Mouse (Mus musculus): ENCODE results near the gene Fyn. TPM values are rescaled to one million over a fixed set of nuclear protein-coding genes. Genes with fewer than 3 reads are reported as not detected.

The Fyn gene
- polyA plus RNA-seq, 1 experiment from 2014 or later = 11.2 TPM

GRCm38 (mm10) chr10:39412826-39413620 lies 44.4 kb downstream of the Fyn start:
- H3K27ac ChIP-seq (replicated peaks) = peak overlapping the region; percentile 17; the same call in 1 of the 2 replicates
- H3K27me3 ChIP-seq (replicated peaks) = no peaks in the 10 kb centered on the region
- no peaks in the 10 kb centered on the region for H3K36me3 ChIP-seq
- peak overlapping the region; percentile 27 for H3K4me2 ChIP-seq
- ATAC-seq (ENCODE audit: extremely low read depth, insufficient number of reproducible peaks, low FRiP score, low TSS enrichment) = no peak
- no peak overlapping the region for H3K9ac ChIP-seq
- no peak overlapping the region for H3K4me3 ChIP-seq
- WGBS = 48% methylated on average over 18 of the region's 18 CpGs
- H3K9me3 ChIP-seq = no peaks in the 10 kb centered on the region
- H3K4me1 ChIP-seq = peaks cover 65% of the 10 kb centered on the region

GRCm38 (mm10) chr10:39414068-39414467 lies 45.4 kb downstream of the Fyn start:
- Histone ChIP-seq H3K27me3 (replicated peaks) (no peaks in the 10 kb centered on the region), H3K4me2 (no peak overlapping the region), H3K9ac (no peak overlapping the region), H3K27ac (replicated peaks) (no peak overlapping the region), H3K4me1 (peaks cover 69% of the 10 kb centered on the region), H3K36me3 (no peaks in the 10 kb centered on the region), H3K9me3 (no peaks in the 10 kb centered on the region), H3K4me3 (no peak overlapping the region)
- no peak for ATAC-seq (ENCODE audit: extremely low read depth, insufficient number of reproducible peaks, low FRiP score, low TSS enrichment)
- 92% methylated on average over 1 of the region's 1 CpGs for WGBS

GRCm38 (mm10) chr10:39415586-39415985 lies 46.9 kb downstream of the Fyn start:
- no peak overlapping the region for H3K4me3 ChIP-seq
- no peak overlapping the region for H3K27ac ChIP-seq (replicated peaks)
- WGBS = 51% methylated on average over 2 of the region's 2 CpGs
- no peak overlapping the region for H3K4me2 ChIP-seq
- no peaks in the 10 kb centered on the region for H3K9me3 ChIP-seq
- peaks cover 67% of the 10 kb centered on the region for H3K4me1 ChIP-seq
- H3K36me3 ChIP-seq = no peaks in the 10 kb centered on the region
- ATAC-seq (ENCODE audit: extremely low read depth, insufficient number of reproducible peaks, low FRiP score, low TSS enrichment) = no peak
- no peaks in the 10 kb centered on the region for H3K27me3 ChIP-seq (replicated peaks)
- no peak overlapping the region for H3K9ac ChIP-seq

GRCm38 (mm10) chr10:39417611-39418010 lies 49.0 kb downstream of the Fyn start:
- 45% methylated on average over 5 of the region's 5 CpGs for WGBS
- H3K4me1 ChIP-seq = peaks cover 70% of the 10 kb centered on the region

GRCm38 (mm10) chr10:39418395-39418794 lies 49.7 kb downstream of the Fyn start:
- H3K4me1 ChIP-seq = peaks cover 64% of the 10 kb centered on the region
- WGBS = 61% methylated on average over 7 of the region's 7 CpGs
- H3K9me3 ChIP-seq = no peaks in the 10 kb centered on the region
- no peak for ATAC-seq (ENCODE audit: extremely low read depth, insufficient number of reproducible peaks, low FRiP score, low TSS enrichment)
- no peak overlapping the region for H3K9ac ChIP-seq
- no peaks in the 10 kb centered on the region for H3K27me3 ChIP-seq (replicated peaks)
- no peak overlapping the region for H3K4me3 ChIP-seq
- H3K4me2 ChIP-seq = no peak overlapping the region
- no peaks in the 10 kb centered on the region for H3K36me3 ChIP-seq
- peak overlapping the region; percentile 33; the same call in 1 of the 2 replicates for H3K27ac ChIP-seq (replicated peaks)

More at GRCm38 (mm10) chr10:39417611-39418010, 49.0 kb downstream of the Fyn start:
- Histone ChIP-seq H3K9ac (no peak overlapping the region), H3K9me3 (no peaks in the 10 kb centered on the region), H3K27me3 (replicated peaks) (no peaks in the 10 kb centered on the region), H3K36me3 (no peaks in the 10 kb centered on the region), H3K27ac (replicated peaks) (peak overlapping the region; percentile 44), H3K4me3 (no peak overlapping the region), H3K4me2 (no peak overlapping the region)
- no peak for ATAC-seq (ENCODE audit: extremely low read depth, insufficient number of reproducible peaks, low FRiP score, low TSS enrichment)

- Histone ChIP-seq H3K9me3 (no peaks in the 10 kb centered on the region), H3K27ac (replicated peaks) (0 out of 2 replicates have a peak overlapping the region, but pooled peaks have one; percentile 9), H3K36me3 (peaks cover 10% of the 10 kb centered on the region), H3K4me1 (peaks cover 48% of the 10 kb centered on the region), H3K4me3 (no peak overlapping the region), H3K9ac (no peak overlapping the region), H3K4me2 (no peak overlapping the region), H3K27me3 (replicated peaks) (no peaks in the 10 kb centered on the region)
- 61% methylated on average over 9 of the region's 9 CpGs for WGBS
- no peak for ATAC-seq (ENCODE audit: extremely low read depth, insufficient number of reproducible peaks, low FRiP score, low TSS enrichment)
Observed at GRCm38 (mm10) chr10:39420842-39421617, 52.4 kb downstream of the Fyn start.

- no peak overlapping the region for H3K4me2 ChIP-seq
- no peak overlapping the region for H3K9ac ChIP-seq
- H3K4me3 ChIP-seq = no peak overlapping the region
- no peak for ATAC-seq (ENCODE audit: extremely low read depth, insufficient number of reproducible peaks, low FRiP score, low TSS enrichment)
- peaks cover 47% of the 10 kb centered on the region for H3K4me1 ChIP-seq
- no peak overlapping the region for H3K27ac ChIP-seq (replicated peaks)
- peaks cover 10% of the 10 kb centered on the region for H3K36me3 ChIP-seq
- 85% methylated on average over 9 of the region's 9 CpGs for WGBS
- H3K27me3 ChIP-seq (replicated peaks) = no peaks in the 10 kb centered on the region
- H3K9me3 ChIP-seq = no peaks in the 10 kb centered on the region
Observed at GRCm38 (mm10) chr10:39421772-39422171, 53.1 kb downstream of the Fyn start.

- Histone ChIP-seq H3K27ac (replicated peaks) (no peak overlapping the region), H3K36me3 (peaks cover 10% of the 10 kb centered on the region), H3K9ac (no peak overlapping the region), H3K4me2 (no peak overlapping the region), H3K27me3 (replicated peaks) (no peaks in the 10 kb centered on the region), H3K9me3 (no peaks in the 10 kb centered on the region), H3K4me1 (peaks cover 34% of the 10 kb centered on the region), H3K4me3 (no peak overlapping the region)
- ATAC-seq (ENCODE audit: extremely low read depth, insufficient number of reproducible peaks, low FRiP score, low TSS enrichment) = no peak
- WGBS = 82% methylated on average over 3 of the region's 3 CpGs
Observed at GRCm38 (mm10) chr10:39424643-39425042, 56.0 kb downstream of the Fyn start.

- H3K4me3 ChIP-seq = no peak overlapping the region
- 70% methylated on average over 3 of the region's 3 CpGs for WGBS
- no peak overlapping the region for H3K9ac ChIP-seq
- ATAC-seq (ENCODE audit: extremely low read depth, insufficient number of reproducible peaks, low FRiP score, low TSS enrichment) = no peak
- no peak overlapping the region for H3K27ac ChIP-seq (replicated peaks)
- no peaks in the 10 kb centered on the region for H3K27me3 ChIP-seq (replicated peaks)
- H3K4me1 ChIP-seq = peaks cover 25% of the 10 kb centered on the region
- peaks cover 10% of the 10 kb centered on the region for H3K36me3 ChIP-seq
- H3K9me3 ChIP-seq = no peaks in the 10 kb centered on the region
- H3K4me2 ChIP-seq = no peak overlapping the region
Observed at GRCm38 (mm10) chr10:39426033-39426432, 57.4 kb downstream of the Fyn start.

- no peak overlapping the region for H3K27ac ChIP-seq (replicated peaks)
- H3K9me3 ChIP-seq = no peaks in the 10 kb centered on the region
- no peak overlapping the region for H3K9ac ChIP-seq
- H3K4me1 ChIP-seq = peaks cover 22% of the 10 kb centered on the region
- WGBS = 33% methylated on average over 5 of the region's 5 CpGs
- peaks cover 10% of the 10 kb centered on the region for H3K36me3 ChIP-seq
- no peak for ATAC-seq (ENCODE audit: extremely low read depth, insufficient number of reproducible peaks, low FRiP score, low TSS enrichment)
- H3K4me3 ChIP-seq = no peak overlapping the region
- H3K4me2 ChIP-seq = no peak overlapping the region
- no peaks in the 10 kb centered on the region for H3K27me3 ChIP-seq (replicated peaks)
Observed at GRCm38 (mm10) chr10:39426833-39427490, 58.3 kb downstream of the Fyn start.

GRCm38 (mm10) chr10:39429661-39430060 lies 61.0 kb downstream of the Fyn start:
- Histone ChIP-seq H3K9me3 (no peaks in the 10 kb centered on the region), H3K4me3 (no peak overlapping the region), H3K36me3 (peaks cover 8% of the 10 kb centered on the region), H3K27ac (replicated peaks) (no peak overlapping the region), H3K4me1 (peaks cover 40% of the 10 kb centered on the region), H3K27me3 (replicated peaks) (no peaks in the 10 kb centered on the region), H3K4me2 (no peak overlapping the region), H3K9ac (no peak overlapping the region)
- no peak for ATAC-seq (ENCODE audit: extremely low read depth, insufficient number of reproducible peaks, low FRiP score, low TSS enrichment)
- 83% methylated on average over 4 of the region's 4 CpGs for WGBS

All from heart, embryonic 13.5 days (tissue).